Mouse (Mus musculus): Measurements from ENCODE around the gene Gria2. TPM values are rescaled to one million over a fixed set of nuclear protein-coding genes. Genes with fewer than 3 reads are reported as not detected.

The Gria2 gene
- polyA plus RNA-seq, 1 experiment: 0.09 TPM

DNA sequence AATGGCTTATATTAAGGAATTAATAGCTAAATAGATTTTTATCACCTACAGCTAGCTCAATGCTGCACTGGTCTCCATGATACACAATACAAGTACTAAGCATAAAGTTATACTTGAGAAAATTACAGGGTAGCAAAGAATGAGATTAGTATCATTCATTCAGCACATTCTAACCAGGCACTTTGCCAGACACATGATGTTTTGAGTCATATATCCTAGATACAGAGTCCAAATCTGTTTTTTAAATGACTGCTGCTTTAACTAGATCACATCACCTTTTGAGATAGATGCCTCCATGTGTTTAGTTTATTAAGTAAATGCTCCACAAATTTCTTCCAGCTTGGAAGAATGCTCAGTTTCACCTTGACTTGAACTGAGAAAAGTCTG, 21.5 kb downstream of the Gria2 start:
- no peaks in the 10 kb centered on the region for H3K4me1 ChIP-seq (ENCODE audit: control insufficient read depth, insufficient read depth, low read length)
- no peak for DNase-seq
- no peak for TF ChIP-seq CTCF (IDR thresholded peaks at IDR 0.05; ENCODE audit: insufficient read depth, low read length)
- TF ChIP-seq POLR2A (IDR thresholded peaks at IDR 0.05; ENCODE audit: borderline replicate concordance, extremely low read depth, low read depth, low read length): no peak
- no peak overlapping the region for H3K4me3 ChIP-seq (replicated peaks; ENCODE audit: extremely low read depth, low read depth, low read length)

GRCm38 (mm10) chr3:80780383-80781143, 22.1 kb downstream of the Gria2 start:
- TF ChIP-seq POLR2A (IDR thresholded peaks at IDR 0.05; ENCODE audit: borderline replicate concordance, extremely low read depth, low read depth, low read length): no peak
- TF ChIP-seq CTCF (IDR thresholded peaks at IDR 0.05; ENCODE audit: insufficient read depth, low read length): no peak
- no peak overlapping the region for H3K4me3 ChIP-seq (replicated peaks; ENCODE audit: extremely low read depth, low read depth, low read length)
- H3K4me1 ChIP-seq (ENCODE audit: control insufficient read depth, insufficient read depth, low read length): no peaks in the 10 kb centered on the region
- DNase-seq: no peak
- 69% methylated on average over 4 of the region's 4 CpGs for WGBS

DNA sequence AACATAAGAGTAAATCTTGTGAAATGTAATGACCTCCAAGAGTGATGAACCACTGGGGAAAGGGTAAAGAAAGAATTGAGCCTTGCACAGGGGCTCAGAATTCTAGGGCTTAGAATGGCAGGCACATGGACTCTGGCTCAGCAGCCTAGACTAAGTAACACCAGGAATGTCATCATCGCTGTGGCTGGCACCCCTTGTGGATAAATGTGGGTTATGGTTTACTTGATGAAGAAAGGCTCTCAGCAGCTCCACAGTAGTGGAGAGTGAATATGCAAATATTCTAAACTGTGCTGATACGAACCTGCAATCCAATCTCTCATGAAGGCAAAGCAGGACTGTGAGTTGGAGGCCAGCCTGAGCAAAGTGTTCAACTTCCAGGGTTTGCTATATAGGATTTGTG, 26.0 kb downstream of the Gria2 start:
- DNase-seq: no peak
- Histone ChIP-seq H3K4me1 (ENCODE audit: control insufficient read depth, insufficient read depth, low read length) (no peaks in the 10 kb centered on the region), H3K4me3 (replicated peaks; ENCODE audit: extremely low read depth, low read depth, low read length) (no peak overlapping the region)
- TF ChIP-seq CTCF (IDR thresholded peaks at IDR 0.05; ENCODE audit: insufficient read depth, low read length) (no peak), POLR2A (IDR thresholded peaks at IDR 0.05; ENCODE audit: borderline replicate concordance, extremely low read depth, low read depth, low read length) (no peak)
- WGBS: 70% methylated on average over 2 of the region's 2 CpGs

DNA sequence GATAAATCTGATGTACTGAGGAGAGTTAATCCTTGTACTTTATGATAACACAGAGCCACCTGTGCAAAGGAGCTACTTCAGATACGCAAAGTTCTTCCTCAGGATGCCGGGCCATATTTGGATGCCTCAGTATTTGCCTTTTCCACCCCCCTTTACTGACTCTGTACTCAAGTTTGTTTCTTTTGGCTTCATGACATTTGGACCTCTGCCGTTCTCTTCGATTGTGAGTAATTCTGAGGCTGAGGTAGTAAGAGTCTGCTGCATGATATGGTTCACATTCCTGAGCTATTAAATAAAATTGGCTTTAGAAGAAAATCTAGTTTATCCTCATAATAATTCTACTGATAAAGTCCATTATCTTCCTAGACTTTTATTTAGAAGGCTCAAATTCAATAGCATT, 26.7 kb downstream of the Gria2 start:
- TF ChIP-seq CTCF (IDR thresholded peaks at IDR 0.05; ENCODE audit: insufficient read depth, low read length): no peak
- TF ChIP-seq POLR2A (IDR thresholded peaks at IDR 0.05; ENCODE audit: borderline replicate concordance, extremely low read depth, low read depth, low read length): no peak
- no peaks in the 10 kb centered on the region for H3K4me1 ChIP-seq (ENCODE audit: control insufficient read depth, insufficient read depth, low read length)
- no peak overlapping the region for H3K4me3 ChIP-seq (replicated peaks; ENCODE audit: extremely low read depth, low read depth, low read length)
- DNase-seq: no peak
- WGBS: 71% methylated on average over 4 of the region's 4 CpGs

GRCm38 (mm10) chr3:80774005-80774764, 28.4 kb downstream of the Gria2 start:
- WGBS: 71% methylated on average over 4 of the region's 4 CpGs
- no peaks in the 10 kb centered on the region for H3K4me1 ChIP-seq (ENCODE audit: control insufficient read depth, insufficient read depth, low read length)
- TF ChIP-seq POLR2A (IDR thresholded peaks at IDR 0.05; ENCODE audit: borderline replicate concordance, extremely low read depth, low read depth, low read length) (no peak), CTCF (IDR thresholded peaks at IDR 0.05; ENCODE audit: insufficient read depth, low read length) (no peak)
- no peak for DNase-seq
- H3K4me3 ChIP-seq (replicated peaks; ENCODE audit: extremely low read depth, low read depth, low read length): no peak overlapping the region

GRCm38 (mm10) chr3:80773232-80773631, 29.4 kb downstream of the Gria2 start:
- TF ChIP-seq POLR2A (IDR thresholded peaks at IDR 0.05; ENCODE audit: borderline replicate concordance, extremely low read depth, low read depth, low read length) (no peak), CTCF (IDR thresholded peaks at IDR 0.05; ENCODE audit: insufficient read depth, low read length) (no peak)
- DNase-seq: no peak
- H3K4me3 ChIP-seq (replicated peaks; ENCODE audit: extremely low read depth, low read depth, low read length): no peak overlapping the region
- H3K4me1 ChIP-seq (ENCODE audit: control insufficient read depth, insufficient read depth, low read length): no peaks in the 10 kb centered on the region
- WGBS: 77% methylated on average over 4 of the region's 4 CpGs

- TF ChIP-seq POLR2A (IDR thresholded peaks at IDR 0.05; ENCODE audit: borderline replicate concordance, extremely low read depth, low read depth, low read length) (no peak), CTCF (IDR thresholded peaks at IDR 0.05; ENCODE audit: insufficient read depth, low read length) (no peak)
Observed at GRCm38 (mm10) chr3:80769506-80770235, 33.0 kb downstream of the Gria2 start.

GRCm38 (mm10) chr3:80758955-80759354, 43.7 kb downstream of the Gria2 start:
- Histone ChIP-seq H3K4me1 (ENCODE audit: control insufficient read depth, insufficient read depth, low read length) (no peaks in the 10 kb centered on the region), H3K4me3 (replicated peaks; ENCODE audit: extremely low read depth, low read depth, low read length) (no peak overlapping the region)
- no peak for TF ChIP-seq POLR2A (IDR thresholded peaks at IDR 0.05; ENCODE audit: borderline replicate concordance, extremely low read depth, low read depth, low read length)
- TF ChIP-seq CTCF (IDR thresholded peaks at IDR 0.05; ENCODE audit: insufficient read depth, low read length): no peak
- 71% methylated on average over 4 of the region's 4 CpGs for WGBS
- no peak for DNase-seq

More at GRCm38 (mm10) chr3:80769506-80770235, 33.0 kb downstream of the Gria2 start:
- H3K4me3 ChIP-seq (replicated peaks; ENCODE audit: extremely low read depth, low read depth, low read length): no peak overlapping the region
- 55% methylated on average over 5 of the region's 5 CpGs for WGBS
- H3K4me1 ChIP-seq (ENCODE audit: control insufficient read depth, insufficient read depth, low read length): no peaks in the 10 kb centered on the region
- DNase-seq: no peak

GRCm38 (mm10) chr3:80758363-80758762, 44.3 kb downstream of the Gria2 start:
- Histone ChIP-seq H3K4me3 (replicated peaks; ENCODE audit: extremely low read depth, low read depth, low read length) (no peak overlapping the region), H3K4me1 (ENCODE audit: control insufficient read depth, insufficient read depth, low read length) (no peaks in the 10 kb centered on the region)
- WGBS: 95% methylated on average over 2 of the region's 2 CpGs
- no peak for DNase-seq
- TF ChIP-seq POLR2A (IDR thresholded peaks at IDR 0.05; ENCODE audit: borderline replicate concordance, extremely low read depth, low read depth, low read length) (no peak), CTCF (IDR thresholded peaks at IDR 0.05; ENCODE audit: insufficient read depth, low read length) (no peak)

Measured in lung, adult 2 months (tissue).